Mouse (Mus musculus) megakaryocyte, embryonic 14.5 days (primary cell): ENCODE results near the gene Alk.

ENCODE experiments used
- FLI1 ChIP-seq: IDR thresholded peaks from 2 replicates; pipeline ENCODE4 v1.6.1; 2012; ENCODE audit warnings: low read length, inconsistent platforms, mixed read lengths
- GATA1 ChIP-seq: IDR thresholded peaks from 3 replicates; pipeline ENCODE4 v1.6.1; 2012; ENCODE audit warnings: mixed read lengths, low read length, inconsistent platforms, borderline replicate concordance

- no peak for TF ChIP-seq GATA1
- no peak for TF ChIP-seq FLI1
Measured at GRCm38 (mm10) chr17:71870641-71871040, 733.8 kb downstream of the Alk start.
